Mouse (Mus musculus) telencephalon, adult 2 months (tissue): ENCODE data around the gene Itprid2.

Experiments used
- DNase-seq: peaks from one replicate; pipeline ENCODE4 v3.0.0-alpha.2; 2011; ENCODE audit warnings: low read depth, low spot score

Itprid2 gene

GRCm38 (mm10) chr2:79651185-79651584, 16.0 kb downstream of the Itprid2 start:
- DNase-seq: no peak

GRCm38 (mm10) chr2:79651701-79652100, 16.5 kb downstream of the Itprid2 start:
- no peak for DNase-seq

DNA sequence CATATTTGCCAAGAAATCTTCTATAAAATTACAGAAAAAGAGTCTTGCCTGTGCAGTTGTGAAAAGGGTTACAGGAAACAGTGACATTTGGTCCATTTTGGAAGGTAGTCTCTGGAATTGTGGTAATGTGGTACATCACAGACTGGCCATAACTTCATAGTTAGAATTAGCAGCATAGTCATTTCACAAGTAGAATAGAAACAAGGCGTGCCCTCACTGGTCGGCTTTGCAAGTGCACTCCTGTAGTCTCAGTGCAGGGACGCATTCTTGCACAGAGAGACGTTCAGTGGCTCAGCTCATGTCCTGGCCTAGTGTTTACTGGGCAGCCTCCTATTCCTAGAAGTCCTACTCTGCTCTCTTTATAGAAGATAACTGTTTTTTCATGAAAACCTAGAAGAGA, 17.4 kb downstream of the Itprid2 start:
- DNase-seq: no peak

DNA sequence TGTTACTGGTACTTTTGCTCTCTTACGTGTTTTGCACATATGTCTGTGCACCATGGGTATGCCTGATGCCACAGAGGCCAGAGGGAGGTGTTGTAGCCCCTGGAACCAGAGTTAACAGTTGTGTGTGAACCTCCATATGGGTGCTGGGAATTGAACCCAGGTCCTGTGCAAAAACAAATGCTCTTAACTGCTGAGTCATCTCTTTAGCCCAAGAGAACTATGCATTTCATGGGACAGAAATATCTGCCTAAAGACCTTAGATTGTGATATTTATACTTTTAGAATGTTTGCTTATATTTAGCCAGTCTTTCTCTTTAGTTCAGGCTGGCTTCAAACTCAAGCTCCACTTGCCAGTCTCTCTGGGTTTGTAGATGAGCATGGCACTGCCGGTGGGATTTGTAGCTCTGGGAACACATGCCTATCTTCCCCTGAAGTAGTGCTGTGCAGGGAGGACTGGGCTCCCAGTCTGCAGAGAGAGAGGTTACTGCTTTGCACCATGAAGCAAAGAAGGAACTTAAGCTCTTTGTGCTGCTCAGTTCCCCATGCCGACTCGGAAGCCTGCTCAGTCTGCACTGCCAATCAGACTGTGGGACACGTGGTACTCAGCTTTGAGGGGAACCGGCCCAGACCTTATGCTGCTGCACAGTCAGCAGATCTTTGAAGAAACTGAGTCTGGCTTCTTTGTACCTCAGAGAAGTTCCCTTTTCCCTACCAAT, 18.1 kb downstream of the Itprid2 start:
- DNase-seq: peak; percentile 50

DNA sequence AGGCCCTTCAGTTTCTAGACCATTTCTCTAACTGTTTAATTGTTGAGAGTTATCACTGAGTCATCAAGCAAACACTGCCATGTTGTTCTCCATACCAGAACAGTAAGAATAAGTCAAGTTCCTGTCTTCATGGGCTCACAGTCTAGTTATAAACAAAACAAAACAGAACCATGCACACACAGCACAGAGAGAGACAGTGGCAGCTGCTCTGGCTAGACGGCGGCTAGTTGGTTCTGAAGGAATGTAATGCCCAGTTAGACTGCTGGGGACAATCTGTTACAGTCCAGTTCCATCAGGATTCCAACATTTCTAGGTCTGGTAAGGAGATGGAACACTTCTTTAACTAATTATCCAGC, 18.6 kb downstream of the Itprid2 start:
- no peak for DNase-seq

DNA sequence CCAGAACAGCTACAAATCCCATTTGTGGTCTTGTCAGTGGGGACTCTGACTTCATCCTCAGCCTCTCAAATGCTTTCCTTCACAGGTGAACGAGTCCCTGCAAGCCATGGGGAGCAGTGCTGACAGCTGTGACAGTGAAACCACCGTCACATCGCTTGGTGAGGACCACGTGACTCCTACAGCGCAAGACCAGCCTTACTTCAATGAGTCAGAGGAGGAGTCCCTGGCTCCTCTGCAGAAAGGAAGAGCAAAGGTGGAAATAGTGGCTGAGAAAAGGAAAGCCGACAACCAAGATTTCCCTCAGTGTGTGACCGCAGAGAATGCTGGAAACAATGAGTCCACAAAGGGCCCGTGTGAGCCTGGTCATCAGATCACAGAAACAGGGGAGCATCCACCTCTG, 21.9 kb downstream of the Itprid2 start:
- no peak for DNase-seq

DNA sequence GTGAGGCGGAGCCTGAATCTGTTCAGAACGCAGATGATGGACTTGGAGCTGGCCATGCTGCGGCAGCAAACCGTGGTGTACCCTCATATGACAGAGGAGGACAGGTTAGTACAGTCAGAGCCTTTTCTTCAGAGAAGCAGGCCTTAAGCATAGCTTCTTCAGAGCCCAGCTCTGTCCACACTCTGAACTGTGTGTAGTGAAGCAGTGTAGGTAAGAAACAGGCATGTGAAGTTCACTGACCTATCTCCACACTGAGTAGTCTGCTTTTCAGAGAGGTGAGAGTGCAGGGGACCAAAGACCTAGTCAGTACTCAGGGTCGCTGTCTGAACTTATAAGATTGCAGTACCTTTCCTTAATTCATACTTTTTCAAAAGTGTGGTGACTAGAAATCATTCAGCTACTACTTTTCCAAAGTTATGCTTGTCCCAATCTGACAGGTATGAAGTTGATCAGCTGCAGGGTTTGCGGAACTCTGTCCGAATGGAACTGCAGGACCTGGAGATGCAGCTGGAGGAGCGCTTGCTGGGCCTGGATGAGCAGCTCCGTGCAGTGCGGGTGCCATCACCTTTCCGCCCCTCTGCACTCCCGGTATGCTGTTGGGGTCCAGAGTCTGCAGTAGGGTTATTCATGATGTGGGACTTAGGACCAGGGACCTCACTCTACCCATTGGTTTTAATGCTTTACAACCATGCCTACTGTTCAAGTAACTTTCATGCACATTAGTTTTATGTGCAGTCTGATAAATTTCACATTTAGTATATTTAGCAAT, 25.4 kb downstream of the Itprid2 start:
- DNase-seq: no peak

GRCm38 (mm10) chr2:79661486-79662104, 26.4 kb downstream of the Itprid2 start:
- no peak for DNase-seq

GRCm38 (mm10) chr2:79664532-79665286, 29.6 kb downstream of the Itprid2 start:
- DNase-seq: no peak

DNA sequence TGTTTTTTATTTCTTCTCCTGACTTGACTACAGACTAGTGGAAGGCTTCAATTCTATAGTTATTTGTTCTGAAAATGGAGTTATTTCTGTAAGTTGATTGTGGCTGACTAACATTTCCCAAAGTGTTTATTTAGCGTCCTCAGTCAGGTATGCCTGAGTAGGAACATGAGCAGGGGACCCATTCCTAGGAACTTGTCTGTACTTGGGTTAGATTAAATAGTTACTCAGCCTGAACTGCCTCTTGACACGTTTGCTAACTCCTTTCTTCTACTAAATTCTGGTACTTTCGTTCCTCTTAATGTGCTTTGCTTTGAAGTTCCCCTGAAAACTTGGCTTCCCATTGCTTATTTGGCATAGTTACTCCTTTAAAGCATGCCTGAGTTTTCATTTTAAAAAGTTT, 30.3 kb downstream of the Itprid2 start:
- DNase-seq: no peak

DNA sequence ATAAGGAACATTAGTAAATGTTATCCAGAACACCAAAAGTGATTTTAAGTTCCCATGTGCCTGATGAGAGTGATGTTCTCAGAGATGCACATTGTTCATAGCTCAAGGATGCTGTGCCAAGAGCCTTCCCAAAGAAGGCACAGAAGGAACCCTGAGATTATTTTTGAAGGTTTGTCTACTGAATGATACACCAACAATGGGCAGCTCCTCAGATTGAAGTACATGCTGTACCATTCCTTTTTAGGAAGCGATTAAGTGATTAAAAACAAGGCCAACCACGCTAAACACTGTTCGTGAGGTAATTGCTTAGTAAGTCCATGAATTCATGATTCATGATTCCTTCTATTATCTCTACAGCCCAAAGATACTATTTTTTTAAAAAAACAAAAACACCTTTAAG, 40.1 kb downstream of the Itprid2 start:
- no peak for DNase-seq

DNA sequence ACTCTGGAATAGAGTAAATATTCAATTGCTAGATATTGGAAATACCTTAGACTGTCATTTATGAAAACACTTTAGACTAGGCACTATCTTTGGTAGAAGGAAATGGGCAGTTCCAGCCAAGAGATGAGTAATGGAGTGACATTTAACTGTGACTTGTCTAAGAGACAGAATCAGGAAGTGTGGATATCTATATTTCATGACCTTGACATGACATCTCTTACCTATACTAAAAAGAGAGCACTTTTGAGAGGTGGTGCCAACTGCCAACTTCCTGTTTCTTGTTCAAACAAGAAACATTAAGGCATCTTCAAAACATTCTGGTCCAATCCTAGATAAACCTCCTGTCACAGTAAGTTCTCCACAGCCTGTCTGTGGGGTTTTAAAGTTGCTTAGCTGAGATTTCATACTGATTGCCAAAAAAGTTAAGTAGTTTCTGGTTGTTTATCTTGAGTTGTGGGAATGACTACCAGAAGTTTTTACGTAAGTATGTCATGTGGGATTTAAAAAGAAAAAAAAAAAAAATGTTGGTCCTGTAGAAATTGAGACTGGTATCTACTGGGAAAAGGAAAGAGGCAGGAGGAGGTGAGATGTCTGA, 42.6 kb downstream of the Itprid2 start:
- no peak for DNase-seq

DNA sequence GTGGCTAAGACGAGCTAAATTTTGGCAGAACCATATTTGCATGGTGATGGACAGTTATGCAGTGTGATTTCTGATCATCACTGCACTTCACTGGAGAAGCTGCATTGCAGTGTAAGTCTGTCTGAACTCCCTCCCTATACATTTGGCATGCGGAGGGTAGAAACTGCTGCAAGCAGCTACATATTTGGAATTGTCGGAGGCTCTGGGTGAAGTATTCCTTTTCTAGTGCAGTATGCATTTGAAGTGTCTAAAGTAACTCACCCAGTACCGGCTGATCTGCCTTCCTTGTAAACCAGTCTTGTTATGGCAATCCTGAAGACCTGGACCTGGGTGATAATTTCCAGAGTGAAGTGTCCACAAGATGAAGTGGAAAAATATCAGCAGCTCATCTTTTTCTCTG, 46.5 kb downstream of the Itprid2 start:
- no peak for DNase-seq

DNA sequence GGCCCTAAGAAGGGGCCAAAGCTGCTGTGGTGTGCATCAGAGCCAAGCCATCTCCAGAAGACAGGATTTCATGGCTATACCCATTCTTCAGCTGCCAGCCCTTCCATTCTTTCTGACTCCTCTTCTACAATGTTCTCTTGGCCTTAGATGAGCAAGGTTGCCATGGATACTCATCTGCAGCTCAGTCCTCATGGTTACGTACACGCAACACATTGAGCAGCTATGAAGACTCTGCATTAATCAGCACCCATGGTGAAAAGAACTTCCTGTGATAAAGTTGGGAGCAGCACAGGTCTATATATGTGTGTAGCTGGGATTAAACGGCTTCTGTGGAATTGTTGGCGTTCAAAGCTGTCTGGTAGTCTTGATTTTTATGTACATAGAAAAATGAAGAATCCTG, 48.1 kb downstream of the Itprid2 start:
- DNase-seq: peak; percentile 43

- no peak for DNase-seq
Observed at GRCm38 (mm10) chr2:79690838-79691237, 55.7 kb downstream of the Itprid2 start.

- DNase-seq: no peak
Observed at GRCm38 (mm10) chr2:79695190-79695589, 60.0 kb downstream of the Itprid2 start.

GRCm38 (mm10) chr2:79695939-79696338, 60.8 kb downstream of the Itprid2 start:
- DNase-seq: no peak

- peak; percentile 29 for DNase-seq
Observed at GRCm38 (mm10) chr2:79696478-79697230, 61.5 kb downstream of the Itprid2 start.

- peak; percentile 74 for DNase-seq
Observed at GRCm38 (mm10) chr2:79698166-79698565, 63.0 kb downstream of the Itprid2 start.

GRCm38 (mm10) chr2:79704773-79705172, 69.6 kb downstream of the Itprid2 start:
- no peak for DNase-seq

DNA sequence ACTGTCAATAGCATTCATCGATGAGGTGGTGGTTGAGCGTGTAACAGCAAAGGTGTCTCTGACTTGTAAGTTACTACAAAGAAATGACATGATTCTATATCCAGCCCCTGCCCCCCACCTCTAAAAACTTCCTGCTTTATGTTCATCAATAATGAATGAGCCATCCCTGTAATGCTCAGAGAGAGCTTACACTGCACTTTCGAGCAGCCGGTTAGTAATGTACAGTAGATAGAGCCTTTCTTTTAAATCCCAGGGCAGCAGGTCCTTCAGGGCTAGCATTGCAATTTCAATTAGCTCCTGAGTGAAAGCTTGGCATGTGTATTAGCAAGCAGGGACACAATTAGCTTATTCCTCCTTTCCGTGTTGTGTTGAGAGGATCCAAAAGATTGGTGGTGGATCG, 72.4 kb downstream of the Itprid2 start, which contains the start of gene Ppp1r1c:
Gene Ppp1r1c, plus strand, starts transcription at position 206 of the 400 bp plus-strand sequence.
- no peak for DNase-seq
